Comparison of ENCODE assay signal across 8 mouse cellular contexts in genomic region chr17:80577214-80577613, GRCm38 (mm10). TPM values are rescaled to one million over a fixed set of nuclear protein-coding genes. Genes with fewer than 3 reads are reported as not detected.
DNase-seq lines count a peak whose midpoint lies in the region; ATAC-seq and TF ChIP-seq lines count a peak whose summit lies in the region.

No protein-coding gene starts in this region.

- H3K9me3 ChIP-seq in E14TG2a.4 (ENCODE audit: low read length) = no peaks in the 10 kb centered on the region
- no peaks in the 10 kb centered on the region for H3K9me3 ChIP-seq in forebrain, embryonic 16.5 days (ENCODE audit: control insufficient read depth, low read length)
- no peaks in the 10 kb centered on the region for H3K9me3 ChIP-seq in intestine, embryonic 15.5 days

- WGBS in forebrain, embryonic 16.5 days = under 1% methylated on average over 30 of the region's 30 CpGs
- 1% methylated on average over 30 of the region's 30 CpGs for WGBS in intestine, embryonic 15.5 days
- under 1% methylated on average over 30 of the region's 30 CpGs for WGBS in small intestine, adult 2 months

- peak; percentile 84 for DNase-seq in adrenal gland, postnatal 14 days
- peak; percentile 53 for DNase-seq in left cerebral cortex, postnatal 4 days
- DNase-seq in mesoderm, embryonic 11.5 days (ENCODE audit: low read depth, low spot score) = peak; percentile 86
- DNase-seq in urinary bladder, postnatal 10 days (ENCODE audit: low spot score) = no peak

- H3K4me2 ChIP-seq in forebrain, embryonic 16.5 days (ENCODE audit: low read length) = peak overlapping the region; percentile 96
- peak overlapping the region; percentile 95 for H3K4me2 ChIP-seq in intestine, embryonic 15.5 days (replicated peaks)

- peaks cover 35% of the 10 kb centered on the region for H3K4me1 ChIP-seq in E14TG2a.4 (replicated peaks; ENCODE audit: low read depth, low read length)
- H3K4me1 ChIP-seq in forebrain, embryonic 16.5 days (replicated peaks; ENCODE audit: control insufficient read depth, insufficient read depth, low read length) = peaks cover 8% of the 10 kb centered on the region
- H3K4me1 ChIP-seq in intestine, embryonic 15.5 days (replicated peaks) = no peaks in the 10 kb centered on the region
- H3K4me1 ChIP-seq in small intestine, adult 2 months (ENCODE audit: control insufficient read depth, insufficient read depth, insufficient read length, low read length) = peaks cover 3% of the 10 kb centered on the region; the same call in 1 of the 2 replicates

- peaks cover 21% of the 10 kb centered on the region for H3K36me3 ChIP-seq in E14TG2a.4 (ENCODE audit: insufficient read depth, low read length)
- H3K36me3 ChIP-seq in forebrain, embryonic 16.5 days (ENCODE audit: control insufficient read depth, insufficient read depth) = peaks cover 4% of the 10 kb centered on the region
- peaks cover 3% of the 10 kb centered on the region; the same call in 1 of the 2 replicates for H3K36me3 ChIP-seq in intestine, embryonic 15.5 days
- peaks cover 9% of the 10 kb centered on the region for H3K36me3 ChIP-seq in small intestine, adult 2 months (ENCODE audit: control insufficient read depth, insufficient read depth, low read length)

- H3K27me3 ChIP-seq in E14TG2a.4 (ENCODE audit: insufficient read depth, low read length) = peaks cover 8% of the 10 kb centered on the region
- H3K27me3 ChIP-seq in forebrain, embryonic 16.5 days (replicated peaks; ENCODE audit: control insufficient read depth, insufficient read depth, low read length) = no peaks in the 10 kb centered on the region
- no peaks in the 10 kb centered on the region for H3K27me3 ChIP-seq in intestine, embryonic 15.5 days (replicated peaks)
- 0 out of 2 replicates have a peak, but pooled peaks cover 7% of the 10 kb centered on the region for H3K27me3 ChIP-seq in small intestine, adult 2 months (ENCODE audit: control insufficient read depth, insufficient read depth, low read length)

- TF ChIP-seq CTCF in E14TG2a.4 (conservative IDR thresholded peaks at IDR 0.05; ENCODE audit: low read length) = no peak
- no peak for TF ChIP-seq CTCF in small intestine, adult 2 months (IDR thresholded peaks at IDR 0.05; ENCODE audit: extremely low read depth, insufficient read length, insufficient replicate concordance, low read depth, low read length)

- peak; percentile 97 for ATAC-seq in forebrain, embryonic 16.5 days
- ATAC-seq in intestine, embryonic 15.5 days = peak; percentile 93

- TF ChIP-seq POLR2A in small intestine, adult 2 months (IDR thresholded peaks at IDR 0.05; ENCODE audit: low read depth, low read length) = no peak

- H3K27ac ChIP-seq in forebrain, embryonic 16.5 days (ENCODE audit: low read length) = peak overlapping the region; percentile 43; the same call in 1 of the 2 replicates
- no peak overlapping the region for H3K27ac ChIP-seq in intestine, embryonic 15.5 days
- no peak overlapping the region for H3K27ac ChIP-seq in small intestine, adult 2 months (ENCODE audit: insufficient read depth, low read depth, low read length)

- H3K9ac ChIP-seq in forebrain, embryonic 16.5 days (replicated peaks; ENCODE audit: low read depth, low read length) = peak overlapping the region; percentile 64
- H3K9ac ChIP-seq in intestine, embryonic 15.5 days = peak overlapping the region; percentile 34

- peak overlapping the region; percentile 71 for H3K4me3 ChIP-seq in E14TG2a.4 (replicated peaks; ENCODE audit: low read length)
- peak overlapping the region; percentile 53 for H3K4me3 ChIP-seq in forebrain, embryonic 16.5 days (replicated peaks; ENCODE audit: low read length)
- peak overlapping the region; percentile 38 for H3K4me3 ChIP-seq in intestine, embryonic 15.5 days (replicated peaks)
- peak overlapping the region; percentile 10 for H3K4me3 ChIP-seq in small intestine, adult 2 months (ENCODE audit: low read depth, low read length)

- intact Hi-C loops in left cerebral cortex, postnatal 4 days (cut with DNase I) = no loop called here

RNA-seq across cellular contexts. Expression of gene Cdkl4, which starts 0.4 kb away (rescaled TPM):
- total RNA-seq in adrenal gland, postnatal 14 days (2021) = 0.15 TPM in 2 replicates
- 3.1 and 3.9 TPM in 2 replicates for polyA plus RNA-seq in forebrain, embryonic 16.5 days (2015; fragmentation: Nextera tagmentation; extraction: Ambion mirVana)
- polyA plus RNA-seq in intestine, embryonic 15.5 days (2015; fragmentation: Nextera tagmentation; extraction: Ambion mirVana) = 0.45 and 0.64 TPM in 2 replicates
- 1 to 10 TPM; 5.8 to 6.1 TPM for total RNA-seq in left cerebral cortex, postnatal 4 days (2021)
- 0.03 TPM in 1 of 2 replicates, not detected in the other for polyA plus RNA-seq in small intestine, adult 2 months (2012; rRNA removed)

Comparison
In these comparisons a context has a peak if more than half of its experiments do, and no peak if none do; other contexts are left out.
1. H3K4me3 ChIP-seq: peak in every context shown above with its lines; median percentile 71 in E14TG2a.4; 53 in forebrain, embryonic 16.5 days; 38 in intestine, embryonic 15.5 days; 10 in small intestine, adult 2 months.